Mouse (Mus musculus) heart, embryonic 13.5 days (tissue): ENCODE results near the gene Olfr943. TPM values are rescaled to one million over a fixed set of nuclear protein-coding genes. Genes with fewer than 3 reads are reported as not detected.

Source experiments
- ATAC-seq: fragments of 200-750 bp; cut with Nextera tagmentation; 2 replicates; pipeline ENCODE4 v1.8.0; 2017; ENCODE audit warnings: moderate TSS enrichment; ENCODE audit not compliant: insufficient number of reproducible peaks, low FRiP score, low TSS enrichment; ENCODE audit errors: extremely low read depth
- H3K27ac ChIP-seq: fragments of 300-500 bp; sonication (generic); replicated peaks from 2 replicates; pipeline ENCODE4 v1.5.1; 2015; ENCODE audit warnings: moderate library complexity, mild to moderate bottlenecking, inconsistent platforms
- H3K27me3 ChIP-seq: fragments of 300-500 bp; sonication (generic); replicated peaks from 2 replicates; pipeline ENCODE4 v1.6.1; 2015; ENCODE audit warnings: mild to moderate bottlenecking, inconsistent platforms
- H3K36me3 ChIP-seq: fragments of 300-500 bp; sonication (generic); 2 replicates; pipeline ENCODE4 v1.6.1; 2015; ENCODE audit warnings: mild to moderate bottlenecking, inconsistent platforms
- H3K4me1 ChIP-seq: fragments of 300-500 bp; sonication (generic); 2 replicates; pipeline ENCODE4 v1.6.1; 2015; ENCODE audit warnings: inconsistent platforms
- H3K4me2 ChIP-seq: fragments of 300-500 bp; sonication (generic); 2 replicates; pipeline ENCODE4 v1.6.1; 2015; ENCODE audit warnings: inconsistent platforms, mild to moderate bottlenecking, moderate library complexity
- H3K4me3 ChIP-seq: fragments of 300-500 bp; sonication (generic); 2 replicates; pipeline ENCODE4 v1.5.1; 2015; ENCODE audit warnings: moderate library complexity, mild to moderate bottlenecking, inconsistent platforms
- H3K9ac ChIP-seq: fragments of 300-500 bp; sonication (generic); 2 replicates; pipeline ENCODE4 v1.6.1; 2015; ENCODE audit warnings: inconsistent platforms, mild to moderate bottlenecking, moderate library complexity
- H3K9me3 ChIP-seq: fragments of 300-500 bp; sonication (generic); 2 replicates; pipeline ENCODE4 v1.6.1; 2016; ENCODE audit warnings: inconsistent platforms
- WGBS: fragments of 180-500 bp; shearing (Covaris S2); methylation state at CpG from one replicate; pipeline ENCODE4 v1.1.7; 2015; ENCODE audit warnings: mixed read lengths; 5-methylcytosine and 5-hydroxymethylcytosine counted together
- polyA plus RNA-seq: library from polyadenylated mRNA; unstranded; fragments of >200 nt; fragmentation: Nextera tagmentation; extraction: Ambion mirVana; gene quantifications from 2 replicates; pipeline ENCODE4 v1.2.1, GENCODE M21; 2015

The Olfr943 gene
- polyA plus RNA-seq: not detected in 2 replicates

- 0 out of 2 replicates have a peak, but pooled peaks cover 5% of the 10 kb centered on the region for H3K9me3 ChIP-seq
- H3K9ac ChIP-seq: no peak within 1 kb of the TSS
- H3K27me3 ChIP-seq: no peaks in the 10 kb centered on the region
- no peaks in the 10 kb centered on the region for H3K36me3 ChIP-seq
- H3K4me3 ChIP-seq: no peak within 1 kb of the TSS
- no peak within 1 kb of the TSS for H3K27ac ChIP-seq
- no peaks in the 10 kb centered on the region for H3K4me1 ChIP-seq
- ATAC-seq: no peak
- 79% methylated on average over 5 of the region's 5 CpGs for WGBS
- H3K4me2 ChIP-seq: no peak within 1 kb of the TSS
Observed at GRCm38 (mm10) chr9:39166004-39166403, at the start of gene Olfr943. Olfr943 (plus strand) TSS chr9:39166304.

GRCm38 (mm10) chr9:39127326-39127725 lies 38.8 kb upstream of the Olfr943 start:
- ATAC-seq: no peak
- no peaks in the 10 kb centered on the region for H3K36me3 ChIP-seq
- no peaks in the 10 kb centered on the region for H3K4me1 ChIP-seq
- no peak overlapping the region for H3K4me3 ChIP-seq
- WGBS: 77% methylated on average over 1 of the region's 1 CpGs
- no peaks in the 10 kb centered on the region for H3K27me3 ChIP-seq
- no peak overlapping the region for H3K27ac ChIP-seq
- H3K9ac ChIP-seq: no peak overlapping the region
- H3K4me2 ChIP-seq: no peak overlapping the region
- H3K9me3 ChIP-seq: 0 out of 2 replicates have a peak, but pooled peaks cover 2% of the 10 kb centered on the region

GRCm38 (mm10) chr9:39127831-39128230 lies 38.3 kb upstream of the Olfr943 start, which contains the start of gene Olfr27:
Olfr27 (plus strand) TSS chr9:39128131.
- Histone ChIP-seq H3K9ac (no peak within 1 kb of the TSS), H3K27me3 (no peaks in the 10 kb centered on the region), H3K4me3 (no peak within 1 kb of the TSS), H3K27ac (no peak within 1 kb of the TSS), H3K4me1 (no peaks in the 10 kb centered on the region), H3K36me3 (no peaks in the 10 kb centered on the region), H3K9me3 (0 out of 2 replicates have a peak, but pooled peaks cover 2% of the 10 kb centered on the region), H3K4me2 (no peak within 1 kb of the TSS)
- ATAC-seq: no peak

GRCm38 (mm10) chr9:39152401-39152800 lies 13.7 kb upstream of the Olfr943 start:
- WGBS: 38% methylated on average over 1 of the region's 1 CpGs
- H3K4me1 ChIP-seq: no peaks in the 10 kb centered on the region
- H3K4me3 ChIP-seq: no peak overlapping the region
- H3K36me3 ChIP-seq: no peaks in the 10 kb centered on the region
- no peak overlapping the region for H3K9ac ChIP-seq
- ATAC-seq: no peak
- H3K27me3 ChIP-seq: no peaks in the 10 kb centered on the region
- peaks cover 1% of the 10 kb centered on the region; the same call in 1 of the 2 replicates for H3K9me3 ChIP-seq
- no peak overlapping the region for H3K4me2 ChIP-seq
- H3K27ac ChIP-seq: no peak overlapping the region

- Histone ChIP-seq H3K9me3 (no peaks in the 10 kb centered on the region), H3K4me3 (no peak within 1 kb of the TSS), H3K27me3 (no peaks in the 10 kb centered on the region), H3K9ac (no peak within 1 kb of the TSS), H3K36me3 (no peaks in the 10 kb centered on the region), H3K4me1 (no peaks in the 10 kb centered on the region), H3K27ac (no peak within 1 kb of the TSS), H3K4me2 (no peak within 1 kb of the TSS)
- ATAC-seq: no peak
Observed at GRCm38 (mm10) chr9:39201620-39202019, 35.5 kb downstream of the Olfr943 start, which contains the start of gene Olfr944. Olfr944 (plus strand) TSS chr9:39201920.

Other genes starting within 250 kb of the Olfr943 start
- not detected in 2 replicates for gene Olfr930, start 236.5 kb upstream of the Olfr943 start, polyA plus RNA-seq
- not detected in 2 replicates for gene Olfr933, start 194.0 kb upstream of the Olfr943 start, polyA plus RNA-seq
- gene Olfr934, start 178.0 kb upstream of the Olfr943 start, polyA plus RNA-seq: not detected in 2 replicates
- not detected in 2 replicates for gene Olfr935, start 166.6 kb upstream of the Olfr943 start, polyA plus RNA-seq
- gene Olfr146, start 142.9 kb upstream of the Olfr943 start, polyA plus RNA-seq: not detected in 2 replicates
- gene Olfr937, start 101.4 kb upstream of the Olfr943 start, polyA plus RNA-seq: not detected in 2 replicates
- gene Olfr938, start 87.4 kb upstream of the Olfr943 start, polyA plus RNA-seq: not detected in 2 replicates
- gene Olfr27, start 38.2 kb upstream of the Olfr943 start, polyA plus RNA-seq: not detected in 2 replicates
- gene Olfr944, start 35.6 kb downstream of the Olfr943 start, polyA plus RNA-seq: not detected in 2 replicates
- not detected in 2 replicates for gene Olfr1537, start 83.7 kb downstream of the Olfr943 start, polyA plus RNA-seq
- gene Olfr945, start 110.5 kb downstream of the Olfr943 start, polyA plus RNA-seq: not detected in 2 replicates
- not detected in 2 replicates for gene Olfr948, start 159.7 kb downstream of the Olfr943 start, polyA plus RNA-seq
- not detected in 2 replicates for gene Olfr951, start 221.1 kb downstream of the Olfr943 start, polyA plus RNA-seq